Mouse (Mus musculus) hindbrain, embryonic 10.5 days (tissue): ENCODE results near the gene Efna4. TPM values are rescaled to one million over a fixed set of nuclear protein-coding genes. Genes with fewer than 3 reads are reported as not detected.

Experiments used
- DNase-seq: peaks from one replicate; pipeline ENCODE4 v3.0.0-alpha.2; 2017; ENCODE audit warnings: low spot score
- H3K27ac ChIP-seq: fragments of 300-500 bp; sonication (generic); 2 replicates; pipeline ENCODE4 v1.5.1; 2016; ENCODE audit warnings: mild to moderate bottlenecking, moderate library complexity
- H3K27me3 ChIP-seq: fragments of 300-500 bp; sonication (generic); 2 replicates; pipeline ENCODE4 v1.6.1; 2016; ENCODE audit warnings: mild to moderate bottlenecking; ENCODE audit not compliant: poor library complexity, insufficient read depth, severe bottlenecking
- H3K36me3 ChIP-seq: fragments of 300-500 bp; sonication (generic); 2 replicates; pipeline ENCODE4 v1.6.1; 2016; ENCODE audit warnings: mild to moderate bottlenecking, moderate library complexity
- H3K4me1 ChIP-seq: fragments of 300-500 bp; sonication (generic); replicated peaks from 2 replicates; pipeline ENCODE4 v1.6.1; 2016; ENCODE audit warnings: mild to moderate bottlenecking
- H3K4me3 ChIP-seq: fragments of 300-500 bp; sonication (generic); 2 replicates; pipeline ENCODE4 v1.5.1; 2016; ENCODE audit warnings: mild to moderate bottlenecking, moderate library complexity
- H3K9me3 ChIP-seq: fragments of 300-500 bp; sonication (generic); 2 replicates; pipeline ENCODE4 v1.6.1; 2016; ENCODE audit warnings: mild to moderate bottlenecking, moderate library complexity
- WGBS: fragments of 180-500 bp; shearing (Covaris S2); methylation state at CpG from one replicate; pipeline ENCODE4 v1.1.7; 2016; 5-methylcytosine and 5-hydroxymethylcytosine counted together
- polyA plus RNA-seq: library from polyadenylated mRNA; unstranded; fragments of >200 nt; fragmentation: Nextera tagmentation; extraction: Ambion mirVana; gene quantifications from 2 replicates; pipeline ENCODE4 v1.2.1, GENCODE M21; 2016

Efna4 gene
- polyA plus RNA-seq: 22.4 and 23.2 TPM in 2 replicates

DNA sequence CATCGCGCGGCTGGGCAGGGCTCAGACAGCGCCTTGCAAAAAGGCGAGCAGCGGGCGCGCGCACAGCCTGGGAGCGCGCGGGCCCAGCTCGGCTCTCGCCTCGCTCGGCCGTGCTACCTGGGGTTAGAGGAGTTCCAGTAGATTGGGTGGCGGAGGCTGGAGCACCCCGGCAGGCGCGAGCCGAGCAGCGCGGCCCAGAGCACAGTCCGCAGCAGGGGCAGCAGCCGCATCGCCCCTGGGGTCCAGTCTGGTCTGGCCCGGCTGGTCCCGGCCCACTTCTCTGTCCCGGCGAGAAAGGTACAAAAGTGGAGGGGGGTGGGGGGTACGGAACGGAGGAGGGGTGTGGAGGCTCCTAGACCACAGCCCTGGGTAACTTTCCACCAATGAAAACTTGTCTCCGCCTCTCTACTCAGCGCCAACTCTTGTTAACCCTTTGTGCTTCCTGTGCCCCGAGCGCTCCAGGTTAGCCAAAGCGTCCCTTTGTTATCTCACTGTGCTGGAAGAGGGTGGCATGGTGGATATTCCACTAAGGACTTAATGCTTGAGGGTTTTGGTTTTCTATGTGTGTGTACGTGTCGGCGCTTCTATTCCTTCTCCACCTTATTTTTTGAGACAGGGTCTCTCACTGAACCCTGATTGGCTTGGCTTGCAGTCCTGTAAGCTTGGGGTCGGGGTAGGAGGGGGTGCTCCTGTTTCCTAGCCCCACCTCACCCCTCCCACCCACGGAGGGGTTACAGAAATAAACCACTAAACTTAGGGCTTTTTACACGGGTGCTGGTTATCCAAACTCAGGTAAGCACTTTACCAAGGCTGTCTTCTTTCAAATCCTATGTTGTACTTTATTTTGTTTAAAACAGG is at the start of gene Efna4:
Gene Efna4 (minus strand): TSS at position 308 of the 858 bp plus-strand sequence.
- peaks cover 78% of the 10 kb centered on the region for H3K4me1 ChIP-seq
- H3K36me3 ChIP-seq: peaks cover 37% of the 10 kb centered on the region
- H3K27ac ChIP-seq: peak within 1 kb of the TSS; percentile 98
- peaks cover 15% of the 10 kb centered on the region; the same call in 1 of the 2 replicates for H3K27me3 ChIP-seq
- no peaks in the 10 kb centered on the region for H3K9me3 ChIP-seq
- under 1% methylated on average over 44 of the region's 44 CpGs for WGBS
- peak within 1 kb of the TSS; percentile 89 for H3K4me3 ChIP-seq
- peak; percentile 83 for DNase-seq

DNA sequence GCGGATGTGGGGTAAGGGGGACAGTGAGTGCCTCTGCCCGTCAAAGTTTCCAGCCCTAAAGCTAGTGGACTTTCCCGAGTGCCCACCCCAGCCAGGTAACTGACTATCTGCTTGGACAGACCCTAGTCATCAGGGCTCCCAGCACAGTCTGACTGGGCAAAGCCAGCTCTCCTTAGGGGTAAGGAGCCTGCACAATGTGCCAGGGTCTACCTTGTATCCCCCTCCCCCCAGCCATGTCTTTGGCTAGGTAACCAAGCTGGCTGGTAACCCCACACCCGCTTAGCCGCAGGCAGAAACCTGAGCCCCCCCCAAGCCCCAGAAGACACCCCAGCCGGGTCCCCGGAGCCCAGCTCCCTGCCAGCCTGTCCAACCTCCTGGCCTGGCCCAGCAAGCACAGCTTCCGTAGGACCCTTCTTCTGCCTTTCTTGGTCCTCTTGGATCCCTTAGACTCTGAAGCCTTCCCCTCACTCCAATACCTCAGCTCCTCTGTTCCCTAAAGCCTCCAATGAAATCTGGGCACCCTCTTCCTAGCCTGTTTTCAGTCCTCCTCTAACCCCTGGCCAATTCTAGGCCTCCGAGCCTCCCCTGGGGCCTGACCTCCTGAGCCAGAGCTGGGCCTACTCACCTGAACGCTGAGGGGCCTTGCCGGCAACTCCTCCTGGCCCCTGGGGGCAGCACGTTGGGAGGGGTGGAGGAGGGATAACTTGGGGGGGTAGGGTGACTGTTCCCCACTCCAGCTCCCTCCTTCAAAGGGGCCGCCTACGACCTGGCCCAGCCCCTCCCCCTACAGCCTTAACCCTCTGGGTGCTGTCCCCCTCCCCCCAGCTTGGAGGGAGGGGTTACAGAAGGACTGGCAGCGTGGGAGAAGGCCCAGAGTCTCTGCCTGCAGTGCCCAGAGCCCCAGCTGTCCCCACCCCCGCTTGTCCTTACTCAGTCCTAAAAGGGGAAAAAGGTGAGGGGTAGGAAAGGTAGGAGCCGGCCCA is 48.9 kb upstream of the Efna4 start:
- Histone ChIP-seq H3K9me3 (no peaks in the 10 kb centered on the region), H3K4me3 (no peak overlapping the region; the same call in 1 of the 2 replicates), H3K27me3 (peaks cover 23% of the 10 kb centered on the region), H3K36me3 (no peaks in the 10 kb centered on the region), H3K27ac (peak overlapping the region; percentile 36), H3K4me1 (peaks cover 61% of the 10 kb centered on the region)
- 45% methylated on average over 17 of the region's 17 CpGs for WGBS
- DNase-seq: no peak

DNA sequence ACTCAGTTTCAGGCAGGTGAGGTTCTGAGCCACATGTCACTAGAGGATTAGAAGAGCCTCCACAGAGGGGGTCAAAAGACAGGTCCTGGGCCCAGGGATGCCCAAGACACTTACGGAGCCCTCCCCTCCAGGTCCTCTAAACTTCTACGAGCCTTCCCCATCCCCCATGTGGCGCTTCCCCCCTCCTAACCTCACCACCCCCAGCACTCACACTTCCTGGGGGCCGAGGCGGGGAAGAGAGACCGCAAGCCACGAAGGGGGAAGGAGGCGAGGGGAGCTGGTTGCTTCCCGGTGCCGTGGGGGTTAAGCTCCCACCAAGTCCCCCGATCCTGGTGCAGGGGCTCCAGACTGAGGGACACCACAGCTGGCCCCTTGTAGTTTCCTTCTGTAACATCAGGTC is 47.6 kb upstream of the Efna4 start:
- peaks cover 48% of the 10 kb centered on the region for H3K4me1 ChIP-seq
- H3K9me3 ChIP-seq: no peaks in the 10 kb centered on the region
- DNase-seq: no peak
- peaks cover 8% of the 10 kb centered on the region; the same call in 1 of the 2 replicates for H3K36me3 ChIP-seq
- 43% methylated on average over 11 of the region's 11 CpGs for WGBS
- no peak overlapping the region for H3K27ac ChIP-seq
- peaks cover 11% of the 10 kb centered on the region for H3K27me3 ChIP-seq
- H3K4me3 ChIP-seq: no peak overlapping the region

- H3K27ac ChIP-seq: peak overlapping the region; percentile 50
Measured at GRCm38 (mm10) chr3:89384331-89385076, 46.7 kb upstream of the Efna4 start.

GRCm38 (mm10) chr3:89383651-89384255 is 45.9 kb upstream of the Efna4 start:
- Histone ChIP-seq H3K36me3 (peaks cover 18% of the 10 kb centered on the region; the same call in 1 of the 2 replicates), H3K4me1 (peaks cover 55% of the 10 kb centered on the region), H3K4me3 (no peak overlapping the region), H3K27me3 (peaks cover 6% of the 10 kb centered on the region; the same call in 1 of the 2 replicates), H3K9me3 (no peaks in the 10 kb centered on the region), H3K27ac (no peak overlapping the region)
- WGBS: 87% methylated on average over 5 of the region's 5 CpGs
- no peak for DNase-seq

More at GRCm38 (mm10) chr3:89384331-89385076, 46.7 kb upstream of the Efna4 start:
- Histone ChIP-seq H3K9me3 (no peaks in the 10 kb centered on the region), H3K4me3 (peak overlapping the region; percentile 2; the same call in 1 of the 2 replicates), H3K27me3 (peaks cover 6% of the 10 kb centered on the region; the same call in 1 of the 2 replicates), H3K4me1 (peaks cover 48% of the 10 kb centered on the region), H3K36me3 (peaks cover 16% of the 10 kb centered on the region; the same call in 1 of the 2 replicates)
- 70% methylated on average over 12 of the region's 12 CpGs for WGBS
- DNase-seq: no peak

DNA sequence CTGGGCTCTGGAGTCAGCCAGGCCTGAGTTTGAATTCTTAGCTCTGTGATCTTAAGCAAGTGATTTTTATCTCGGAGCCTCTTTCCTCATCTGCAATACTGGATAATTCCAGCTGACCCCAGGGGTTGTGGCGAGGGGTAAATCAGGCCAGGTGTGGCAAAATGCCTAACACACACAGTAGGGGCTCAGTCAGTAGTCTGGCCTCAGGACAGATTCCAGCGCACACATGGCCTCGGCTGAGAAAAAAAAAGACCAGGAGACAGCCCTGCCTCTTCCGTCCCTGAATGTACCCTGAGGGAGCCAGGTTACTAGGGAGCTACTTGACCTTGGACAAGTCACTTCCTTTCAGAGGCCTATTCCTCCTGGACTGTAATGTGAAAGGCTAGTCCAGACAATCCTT is 45.1 kb upstream of the Efna4 start:
- no peak for DNase-seq
- Histone ChIP-seq H3K36me3 (peaks cover 18% of the 10 kb centered on the region; the same call in 1 of the 2 replicates), H3K27me3 (peaks cover 6% of the 10 kb centered on the region; the same call in 1 of the 2 replicates), H3K4me1 (peaks cover 55% of the 10 kb centered on the region), H3K4me3 (no peak overlapping the region), H3K27ac (no peak overlapping the region), H3K9me3 (no peaks in the 10 kb centered on the region)
- 88% methylated on average over 5 of the region's 5 CpGs for WGBS

- DNase-seq: no peak
- Histone ChIP-seq H3K4me3 (no peak overlapping the region), H3K27me3 (peaks cover 6% of the 10 kb centered on the region; the same call in 1 of the 2 replicates), H3K36me3 (peaks cover 18% of the 10 kb centered on the region; the same call in 1 of the 2 replicates), H3K9me3 (no peaks in the 10 kb centered on the region), H3K4me1 (peaks cover 54% of the 10 kb centered on the region), H3K27ac (no peak overlapping the region)
- WGBS: 85% methylated on average over 9 of the region's 9 CpGs
Measured at GRCm38 (mm10) chr3:89382033-89382882, 44.4 kb upstream of the Efna4 start.

GRCm38 (mm10) chr3:89381233-89381632 is 43.4 kb upstream of the Efna4 start:
- no peak overlapping the region for H3K4me3 ChIP-seq
- no peak for DNase-seq
- no peak overlapping the region for H3K27ac ChIP-seq
- H3K4me1 ChIP-seq: peaks cover 44% of the 10 kb centered on the region
- peaks cover 18% of the 10 kb centered on the region; the same call in 1 of the 2 replicates for H3K36me3 ChIP-seq
- 86% methylated on average over 11 of the region's 11 CpGs for WGBS
- H3K9me3 ChIP-seq: no peaks in the 10 kb centered on the region
- peaks cover 6% of the 10 kb centered on the region; the same call in 1 of the 2 replicates for H3K27me3 ChIP-seq

DNA sequence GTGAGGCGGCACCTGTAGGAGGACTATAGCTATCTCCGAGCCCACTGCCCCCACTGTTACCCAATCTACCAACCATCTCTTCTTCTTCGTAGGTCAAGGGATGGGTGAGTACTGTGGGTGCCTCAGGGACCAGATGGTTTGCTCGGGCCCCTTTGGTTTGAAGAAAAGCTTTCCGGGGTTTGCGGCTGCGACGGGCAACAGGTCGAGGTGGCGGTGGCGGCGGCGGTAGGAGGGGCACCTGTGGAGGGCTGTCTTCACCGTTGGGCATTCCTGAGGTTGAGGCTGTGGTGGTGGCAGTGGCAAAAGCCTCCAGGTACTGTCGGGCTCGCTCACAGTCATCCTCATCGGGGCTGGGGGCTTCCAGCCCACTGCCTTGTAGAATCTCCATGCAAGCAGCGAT is 42.9 kb upstream of the Efna4 start:
- peaks cover 3% of the 10 kb centered on the region; the same call in 1 of the 2 replicates for H3K27me3 ChIP-seq
- DNase-seq: no peak
- H3K4me1 ChIP-seq: peaks cover 42% of the 10 kb centered on the region
- no peak overlapping the region for H3K27ac ChIP-seq
- H3K9me3 ChIP-seq: no peaks in the 10 kb centered on the region
- H3K4me3 ChIP-seq: no peak overlapping the region
- 92% methylated on average over 18 of the region's 18 CpGs for WGBS
- peaks cover 18% of the 10 kb centered on the region; the same call in 1 of the 2 replicates for H3K36me3 ChIP-seq

GRCm38 (mm10) chr3:89380291-89380690 is 42.5 kb upstream of the Efna4 start:
- WGBS: 93% methylated on average over 14 of the region's 14 CpGs
- Histone ChIP-seq H3K4me1 (peaks cover 38% of the 10 kb centered on the region), H3K4me3 (no peak overlapping the region), H3K27me3 (no peaks in the 10 kb centered on the region), H3K9me3 (no peaks in the 10 kb centered on the region), H3K36me3 (peaks cover 18% of the 10 kb centered on the region; the same call in 1 of the 2 replicates), H3K27ac (no peak overlapping the region)
- no peak for DNase-seq
